Mouse (Mus musculus) hindbrain, embryonic 13.5 days (tissue): ENCODE results near the gene Map2k6. TPM values are rescaled to one million over a fixed set of nuclear protein-coding genes. Genes with fewer than 3 reads are reported as not detected.

Experiments
- ATAC-seq: fragments of 200-750 bp; cut with Nextera tagmentation; 2 replicates; pipeline ENCODE4 v1.8.0; 2017; ENCODE audit warnings: moderate TSS enrichment; ENCODE audit not compliant: low FRiP score
- H3K27ac ChIP-seq: fragments of 300-500 bp; sonication (generic); 2 replicates; pipeline ENCODE4 v1.5.1; 2015; ENCODE audit warnings: inconsistent platforms, mild to moderate bottlenecking, moderate library complexity
- H3K27me3 ChIP-seq: fragments of 300-500 bp; sonication (generic); 2 replicates; pipeline ENCODE4 v1.6.1; 2015; ENCODE audit warnings: mild to moderate bottlenecking, inconsistent platforms
- H3K36me3 ChIP-seq: fragments of 300-500 bp; sonication (generic); 2 replicates; pipeline ENCODE4 v1.6.1; 2015; ENCODE audit warnings: mild to moderate bottlenecking, inconsistent platforms
- H3K4me1 ChIP-seq: fragments of 300-500 bp; sonication (generic); replicated peaks from 2 replicates; pipeline ENCODE4 v1.6.1; 2015; ENCODE audit warnings: inconsistent platforms
- H3K4me2 ChIP-seq: fragments of 300-500 bp; sonication (generic); 2 replicates; pipeline ENCODE4 v1.6.1; 2015; ENCODE audit warnings: inconsistent platforms, mild to moderate bottlenecking, moderate library complexity
- H3K4me3 ChIP-seq: fragments of 300-500 bp; sonication (generic); 2 replicates; pipeline ENCODE4 v1.5.1; 2015; ENCODE audit warnings: mild to moderate bottlenecking, inconsistent platforms
- H3K9ac ChIP-seq: fragments of 300-500 bp; sonication (generic); 2 replicates; pipeline ENCODE4 v1.6.1; 2015; ENCODE audit warnings: mild to moderate bottlenecking, inconsistent platforms
- H3K9me3 ChIP-seq: fragments of 300-500 bp; sonication (generic); 2 replicates; pipeline ENCODE4 v1.6.1; 2016; ENCODE audit warnings: inconsistent platforms
- WGBS: fragments of 180-500 bp; shearing (Covaris S2); methylation state at CpG from one replicate; pipeline ENCODE4 v1.1.7; 2015; 5-methylcytosine and 5-hydroxymethylcytosine counted together
- polyA plus RNA-seq: library from polyadenylated mRNA; unstranded; fragments of >200 nt; fragmentation: Nextera tagmentation; extraction: Ambion mirVana; gene quantifications from 2 replicates; pipeline ENCODE4 v1.2.1, GENCODE M21; 2015

Gene Map2k6
- polyA plus RNA-seq, 1 experiment from 2014 or later, result 33.6 TPM

GRCm38 (mm10) chr11:110379661-110380309 is 19.1 kb upstream of the Map2k6 start:
- ATAC-seq, result no peak
- 15% methylated on average over 20 of the region's 20 CpGs for WGBS
- peak overlapping the region; percentile 25 for H3K4me3 ChIP-seq

GRCm38 (mm10) chr11:110380310-110380668 is 18.6 kb upstream of the Map2k6 start:
- no peaks in the 10 kb centered on the region for H3K9me3 ChIP-seq
- no peak for ATAC-seq
- peak overlapping the region; percentile 57 for H3K4me2 ChIP-seq
- H3K4me3 ChIP-seq, result peak overlapping the region; percentile 25
- H3K36me3 ChIP-seq, result no peaks in the 10 kb centered on the region
- 0 out of 2 replicates have a peak, but pooled peaks cover 12% of the 10 kb centered on the region for H3K27me3 ChIP-seq
- H3K4me1 ChIP-seq, result peaks cover 11% of the 10 kb centered on the region
- no peak overlapping the region for H3K9ac ChIP-seq
- H3K27ac ChIP-seq, result no peak overlapping the region
- whole genome bisulfite sequencing, result 42% methylated on average over 15 of the region's 15 CpGs

More at GRCm38 (mm10) chr11:110379661-110380309, 19.1 kb upstream of the Map2k6 start:
- H3K27me3 ChIP-seq, result 0 out of 2 replicates have a peak, but pooled peaks cover 12% of the 10 kb centered on the region
- H3K9ac ChIP-seq, result 0 out of 2 replicates have a peak overlapping the region, but pooled peaks have one; percentile 8
- H3K4me1 ChIP-seq, result peaks cover 11% of the 10 kb centered on the region
- no peaks in the 10 kb centered on the region for H3K9me3 ChIP-seq
- H3K4me2 ChIP-seq, result peak overlapping the region; percentile 57
- no peak overlapping the region for H3K27ac ChIP-seq
- no peaks in the 10 kb centered on the region for H3K36me3 ChIP-seq

- H3K36me3 ChIP-seq, result no peaks in the 10 kb centered on the region
- H3K27ac ChIP-seq, result no peak overlapping the region
- H3K4me3 ChIP-seq, result no peak overlapping the region
- H3K27me3 ChIP-seq, result 0 out of 2 replicates have a peak, but pooled peaks cover 4% of the 10 kb centered on the region
- no peak overlapping the region for H3K9ac ChIP-seq
- whole genome bisulfite sequencing, result 90% methylated on average over 2 of the region's 2 CpGs
- H3K4me2 ChIP-seq, result no peak overlapping the region
- no peak for ATAC-seq
- H3K4me1 ChIP-seq, result peaks cover under 1% of the 10 kb centered on the region; the same call in 1 of the 2 replicates
- H3K9me3 ChIP-seq, result no peaks in the 10 kb centered on the region
Measured at GRCm38 (mm10) chr11:110385487-110385886, 13.4 kb upstream of the Map2k6 start.

- Histone ChIP-seq H3K36me3 (no peaks in the 10 kb centered on the region), H3K4me3 (no peak overlapping the region), H3K27me3 (0 out of 2 replicates have a peak, but pooled peaks cover 7% of the 10 kb centered on the region), H3K9ac (no peak overlapping the region), H3K27ac (no peak overlapping the region), H3K4me1 (peaks cover 16% of the 10 kb centered on the region), H3K4me2 (no peak overlapping the region), H3K9me3 (no peaks in the 10 kb centered on the region)
- ATAC-seq, result no peak
- 15% methylated on average over 3 of the region's 3 CpGs for WGBS
Measured at GRCm38 (mm10) chr11:110392763-110393162, 6.2 kb upstream of the Map2k6 start.

DNA sequence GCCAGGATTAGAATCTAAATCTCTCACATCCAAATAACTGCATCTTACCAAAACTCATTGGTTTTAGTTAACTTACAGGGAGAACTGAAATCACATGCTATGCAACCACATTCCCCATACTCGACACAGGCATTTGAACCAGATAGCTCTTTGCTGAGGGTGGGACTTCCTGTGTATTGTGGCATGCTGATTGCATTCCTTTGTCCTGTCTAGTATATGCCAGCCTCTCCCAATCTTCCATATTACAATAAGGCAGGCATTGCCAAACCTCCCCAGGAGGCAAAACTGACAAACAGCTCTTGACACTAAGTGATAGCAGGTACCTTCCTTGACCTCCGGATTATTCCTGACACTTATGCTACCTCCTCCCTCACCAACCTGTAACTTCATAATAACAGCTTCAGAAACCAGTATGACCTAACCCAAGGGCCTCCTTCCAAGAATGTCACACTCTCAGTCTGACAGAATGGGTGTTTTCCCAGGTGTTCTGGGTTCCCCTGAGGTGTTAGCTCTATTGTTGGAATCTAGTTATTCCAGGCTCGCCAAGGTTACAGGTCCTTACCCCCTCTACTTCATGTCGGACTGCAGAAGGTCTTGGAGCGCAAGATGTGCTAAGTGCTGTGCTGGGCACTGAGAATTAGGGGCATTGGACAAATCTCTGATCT is 4.0 kb upstream of the Map2k6 start:
- 87% methylated on average over 5 of the region's 5 CpGs for WGBS
- no peaks in the 10 kb centered on the region for H3K9me3 ChIP-seq
- H3K36me3 ChIP-seq, result no peaks in the 10 kb centered on the region
- H3K4me3 ChIP-seq, result no peak overlapping the region
- H3K9ac ChIP-seq, result no peak overlapping the region
- no peak overlapping the region for H3K4me2 ChIP-seq
- no peak overlapping the region for H3K27ac ChIP-seq
- no peak for ATAC-seq
- 0 out of 2 replicates have a peak, but pooled peaks cover 7% of the 10 kb centered on the region for H3K27me3 ChIP-seq
- H3K4me1 ChIP-seq, result peaks cover 24% of the 10 kb centered on the region

- H3K27me3 ChIP-seq, result 0 out of 2 replicates have a peak, but pooled peaks cover 7% of the 10 kb centered on the region
- H3K4me1 ChIP-seq, result peaks cover 35% of the 10 kb centered on the region
- H3K9me3 ChIP-seq, result no peaks in the 10 kb centered on the region
- H3K4me2 ChIP-seq, result peak overlapping the region; percentile 51
- H3K36me3 ChIP-seq, result no peaks in the 10 kb centered on the region
- H3K4me3 ChIP-seq, result peak overlapping the region; percentile 22
- H3K9ac ChIP-seq, result peak overlapping the region; percentile 60
- 0 out of 2 replicates have a peak overlapping the region, but pooled peaks have one; percentile 3 for H3K27ac ChIP-seq
- WGBS, result 14% methylated on average over 19 of the region's 19 CpGs
- peak; percentile 17; the same call in 1 of the 2 replicates for ATAC-seq
Measured at GRCm38 (mm10) chr11:110396085-110396484, 2.8 kb upstream of the Map2k6 start.

DNA sequence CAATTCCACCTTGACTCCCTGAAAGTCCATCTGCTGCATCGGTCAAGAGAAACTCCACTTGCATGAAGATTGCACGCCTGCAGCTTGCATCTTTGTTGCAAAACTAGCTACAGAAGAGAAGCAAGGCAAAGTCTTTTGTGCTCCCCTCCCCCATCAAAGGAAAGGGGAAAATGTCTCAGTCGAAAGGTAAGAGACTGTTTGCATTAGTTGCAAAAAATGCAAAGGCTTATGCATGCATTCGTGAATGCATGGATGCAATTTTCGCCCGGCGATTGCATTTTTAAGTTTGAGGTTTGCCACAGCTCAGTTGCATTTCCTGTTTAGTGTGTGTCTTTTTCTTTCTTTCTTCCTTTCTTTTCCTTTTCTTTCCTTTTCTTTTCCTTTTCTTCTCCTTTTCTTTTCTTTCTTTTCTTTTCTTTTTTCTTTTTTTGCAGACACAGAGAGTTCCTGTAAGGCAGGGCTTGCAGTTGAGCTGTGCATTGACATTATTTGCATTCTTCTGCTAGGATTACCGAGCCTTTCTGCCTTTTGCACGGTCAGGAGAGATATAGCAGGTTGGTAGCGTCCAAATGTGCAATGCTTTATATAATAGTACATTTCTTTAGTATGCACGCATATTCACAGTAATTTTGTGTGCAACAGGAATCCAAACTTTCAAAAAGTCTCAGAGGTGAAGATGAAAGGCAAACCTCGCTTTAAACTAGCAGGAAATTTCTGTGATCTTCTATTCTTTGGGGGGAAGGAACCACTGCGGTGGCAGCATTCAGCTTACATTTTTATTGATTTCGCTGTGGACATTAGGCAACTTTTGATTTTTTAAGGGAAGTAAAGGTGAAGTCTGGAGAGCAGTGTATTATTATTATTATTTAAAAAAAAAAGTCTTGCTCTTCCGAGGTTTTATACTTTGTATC is 573 bp downstream of the Map2k6 start:
- peak overlapping the region; percentile 78 for H3K9ac ChIP-seq
- WGBS, result 9% methylated on average over 15 of the region's 15 CpGs
- 0 out of 2 replicates have a peak, but pooled peaks cover 7% of the 10 kb centered on the region for H3K27me3 ChIP-seq
- no peaks in the 10 kb centered on the region for H3K36me3 ChIP-seq
- peak overlapping the region; percentile 67 for H3K4me2 ChIP-seq
- H3K27ac ChIP-seq, result peak overlapping the region; percentile 23; the same call in 1 of the 2 replicates
- ATAC-seq, result peak; percentile 39; the same call in 1 of the 2 replicates
- H3K9me3 ChIP-seq, result no peaks in the 10 kb centered on the region
- peaks cover 51% of the 10 kb centered on the region for H3K4me1 ChIP-seq
- peak overlapping the region; percentile 66 for H3K4me3 ChIP-seq

DNA sequence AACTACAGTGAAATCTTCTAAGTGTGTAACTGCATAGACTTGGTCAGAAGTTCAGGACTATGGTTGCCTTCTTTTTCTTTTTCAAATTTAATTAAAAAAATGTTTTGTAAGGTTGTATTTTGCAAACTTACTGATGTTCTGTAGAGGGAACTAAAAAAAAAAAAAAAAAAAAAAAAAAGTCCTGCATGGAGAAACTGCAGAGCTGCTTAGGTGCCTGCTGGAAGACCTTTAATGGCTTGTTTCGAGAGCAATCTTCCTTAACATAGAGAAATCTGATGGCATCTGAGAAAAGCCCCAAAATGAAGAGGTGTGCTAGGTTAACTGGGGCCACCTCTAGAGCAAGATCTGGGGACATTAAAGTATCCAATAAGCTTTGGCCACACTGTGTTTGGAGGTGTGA is 1.4 kb downstream of the Map2k6 start:
- peaks cover 51% of the 10 kb centered on the region for H3K4me1 ChIP-seq
- ATAC-seq, result no peak
- peak overlapping the region; percentile 66 for H3K4me3 ChIP-seq
- H3K4me2 ChIP-seq, result peak overlapping the region; percentile 67
- no peak overlapping the region for H3K27ac ChIP-seq
- 50% methylated on average over 1 of the region's 1 CpGs for WGBS
- no peaks in the 10 kb centered on the region for H3K9me3 ChIP-seq
- H3K36me3 ChIP-seq, result no peaks in the 10 kb centered on the region
- H3K9ac ChIP-seq, result peak overlapping the region; percentile 78
- H3K27me3 ChIP-seq, result 0 out of 2 replicates have a peak, but pooled peaks cover 3% of the 10 kb centered on the region

DNA sequence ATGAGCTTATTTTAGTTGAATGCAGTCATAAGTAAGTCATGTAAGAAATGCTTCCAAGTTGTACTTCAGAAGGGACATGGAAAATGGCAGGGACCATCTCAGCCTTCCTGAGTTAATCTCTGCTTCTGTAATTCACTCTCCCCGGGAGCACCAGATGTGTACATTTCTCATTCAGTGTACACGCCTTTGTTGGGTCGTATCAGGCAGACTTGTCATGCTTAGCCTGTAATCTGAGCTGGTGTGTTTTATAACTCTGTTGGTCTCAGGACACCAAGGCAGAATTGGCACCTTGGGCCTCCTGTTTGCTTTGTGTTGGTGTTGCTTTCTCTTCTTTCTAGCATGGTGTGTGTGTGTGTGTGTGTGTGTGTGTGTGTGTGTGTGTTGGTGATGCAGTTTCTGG is 3.7 kb downstream of the Map2k6 start:
- WGBS, result 41% methylated on average over 3 of the region's 3 CpGs
- Histone ChIP-seq H3K9me3 (no peaks in the 10 kb centered on the region), H3K36me3 (no peaks in the 10 kb centered on the region), H3K27me3 (no peaks in the 10 kb centered on the region), H3K4me1 (peaks cover 35% of the 10 kb centered on the region), H3K4me2 (no peak overlapping the region), H3K4me3 (no peak overlapping the region), H3K27ac (no peak overlapping the region), H3K9ac (no peak overlapping the region)
- no peak for ATAC-seq

- ATAC-seq, result no peak
- no peak overlapping the region for H3K9ac ChIP-seq
- H3K27me3 ChIP-seq, result no peaks in the 10 kb centered on the region
- H3K4me1 ChIP-seq, result peaks cover 34% of the 10 kb centered on the region
- H3K4me2 ChIP-seq, result no peak overlapping the region
- H3K27ac ChIP-seq, result no peak overlapping the region
- no peak overlapping the region for H3K4me3 ChIP-seq
- no peaks in the 10 kb centered on the region for H3K9me3 ChIP-seq
- H3K36me3 ChIP-seq, result no peaks in the 10 kb centered on the region
- 92% methylated on average over 2 of the region's 2 CpGs for WGBS
Measured at GRCm38 (mm10) chr11:110403602-110404001, 4.7 kb downstream of the Map2k6 start.

DNA sequence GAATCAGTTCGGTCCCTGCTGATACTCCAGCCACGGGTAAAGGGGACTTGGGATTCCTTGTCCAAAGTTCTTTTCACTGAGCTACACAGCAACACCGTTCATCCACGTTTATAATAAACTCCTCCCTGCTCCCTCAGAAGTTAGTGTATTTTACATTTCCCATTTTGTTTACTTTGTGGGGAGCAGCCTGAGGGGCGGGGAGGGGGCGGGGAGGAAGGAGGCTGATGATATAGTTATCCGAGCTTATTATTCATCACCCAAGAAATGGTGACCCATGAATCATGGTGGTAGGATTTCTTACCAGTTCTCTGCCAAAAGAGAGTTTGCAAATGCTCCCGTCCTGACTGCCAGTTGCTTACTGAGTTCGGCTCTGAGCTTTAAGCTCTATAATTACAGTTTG is 6.7 kb downstream of the Map2k6 start:
- WGBS, result 84% methylated on average over 9 of the region's 9 CpGs
- Histone ChIP-seq H3K4me1 (peaks cover 21% of the 10 kb centered on the region), H3K27ac (no peak overlapping the region), H3K4me3 (no peak overlapping the region), H3K9me3 (no peaks in the 10 kb centered on the region), H3K36me3 (no peaks in the 10 kb centered on the region), H3K27me3 (no peaks in the 10 kb centered on the region), H3K4me2 (no peak overlapping the region), H3K9ac (no peak overlapping the region)
- no peak for ATAC-seq

DNA sequence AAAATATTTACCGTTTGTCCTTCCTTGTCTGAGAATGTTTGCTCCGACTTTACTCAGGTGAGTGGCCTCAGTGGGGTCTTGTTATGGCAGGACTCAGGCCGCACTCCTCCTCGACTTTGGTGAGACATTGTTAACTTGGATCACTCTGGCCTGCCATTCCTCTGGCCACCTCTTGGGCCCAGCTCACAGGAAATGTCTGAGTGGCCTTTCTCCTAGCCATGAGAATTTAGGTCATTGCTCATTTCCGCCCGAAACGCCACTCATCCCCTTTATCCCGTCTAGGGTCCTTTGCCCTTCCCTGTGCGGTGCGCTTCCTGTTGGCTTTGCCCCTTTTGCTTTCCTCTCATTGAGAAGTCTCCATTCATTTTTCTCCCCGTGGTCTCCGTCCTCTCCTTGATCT is 10.2 kb downstream of the Map2k6 start:
- no peak overlapping the region for H3K4me2 ChIP-seq
- ATAC-seq, result no peak
- H3K27me3 ChIP-seq, result no peaks in the 10 kb centered on the region
- WGBS, result 93% methylated on average over 12 of the region's 12 CpGs
- H3K36me3 ChIP-seq, result no peaks in the 10 kb centered on the region
- no peak overlapping the region for H3K27ac ChIP-seq
- H3K9ac ChIP-seq, result no peak overlapping the region
- H3K9me3 ChIP-seq, result no peaks in the 10 kb centered on the region
- no peak overlapping the region for H3K4me3 ChIP-seq
- no peaks in the 10 kb centered on the region for H3K4me1 ChIP-seq
